Mouse (Mus musculus) erythroblast, embryonic 14.5 days (primary cell): ENCODE data around the gene Arhgef39. TPM values are rescaled to one million over a fixed set of nuclear protein-coding genes. Genes with fewer than 3 reads are reported as not detected.

Experiments used
- H3K27me3 ChIP-seq: 2 replicates; pipeline ENCODE4 v1.6.1; 2012; ENCODE audit warnings: inconsistent platforms; ENCODE audit not compliant: control insufficient read depth
- H3K36me3 ChIP-seq: 2 replicates; pipeline ENCODE4 v1.6.1; 2012; ENCODE audit warnings: mild to moderate bottlenecking, inconsistent platforms; ENCODE audit not compliant: control insufficient read depth
- H3K4me1 ChIP-seq: 2 replicates; pipeline ENCODE4 v1.6.1; 2012; ENCODE audit warnings: inconsistent platforms; ENCODE audit not compliant: control insufficient read depth
- H3K4me3 ChIP-seq: replicated peaks from 2 replicates; pipeline ENCODE3; 2012; ENCODE audit warnings: moderate library complexity, mild to moderate bottlenecking, inconsistent platforms
- H3K9me3 ChIP-seq: 2 replicates; pipeline ENCODE4 v1.6.1; 2012; ENCODE audit warnings: low read length, inconsistent platforms, mixed read lengths; ENCODE audit not compliant: control insufficient read depth
- GATA1 ChIP-seq: IDR thresholded peaks from 2 replicates; pipeline ENCODE4 v1.6.1; 2012; ENCODE audit warnings: low read length, inconsistent platforms, mixed read lengths
- TAL1 ChIP-seq: IDR thresholded peaks from 3 replicates; pipeline ENCODE4 v1.6.1; 2012; ENCODE audit warnings: low read length, inconsistent platforms, mixed read lengths
- polyA plus RNA-seq: library from polyadenylated mRNA; stranded (reverse); fragments of >175 nt; gene quantifications from 2 replicates; pipeline ENCODE4 v1.2.3, GENCODE M21; 2012

The Arhgef39 gene
- polyA plus RNA-seq, 1 experiment, result 10.5 TPM

DNA sequence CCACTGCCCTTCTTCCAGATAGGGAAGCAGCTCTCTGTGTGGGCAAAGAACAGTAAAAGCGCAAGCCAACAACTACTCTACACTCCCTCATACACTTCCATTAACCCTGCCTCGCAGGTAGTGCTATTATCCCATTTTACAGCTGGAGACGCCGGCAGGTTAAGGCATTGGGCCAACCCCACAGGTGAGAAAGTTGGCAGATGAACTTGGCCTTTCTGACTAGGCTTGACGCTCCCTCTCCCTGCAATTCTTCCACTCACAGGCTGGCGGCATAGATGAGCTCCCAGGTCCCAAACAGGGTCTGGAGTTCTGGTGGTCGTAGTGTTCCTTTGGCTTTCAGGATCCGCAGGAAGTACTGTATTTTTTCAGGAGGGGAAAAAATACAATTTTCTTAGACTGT is 512 bp downstream of the Arhgef39 start:
- TF ChIP-seq TAL1 (no peak), GATA1 (no peak)
- H3K27me3 ChIP-seq, result no peaks in the 10 kb centered on the region
- H3K9me3 ChIP-seq, result no peaks in the 10 kb centered on the region
- peak overlapping the region; percentile 91 for H3K4me3 ChIP-seq
- peaks cover 43% of the 10 kb centered on the region for H3K36me3 ChIP-seq
- H3K4me1 ChIP-seq, result peaks cover 60% of the 10 kb centered on the region

DNA sequence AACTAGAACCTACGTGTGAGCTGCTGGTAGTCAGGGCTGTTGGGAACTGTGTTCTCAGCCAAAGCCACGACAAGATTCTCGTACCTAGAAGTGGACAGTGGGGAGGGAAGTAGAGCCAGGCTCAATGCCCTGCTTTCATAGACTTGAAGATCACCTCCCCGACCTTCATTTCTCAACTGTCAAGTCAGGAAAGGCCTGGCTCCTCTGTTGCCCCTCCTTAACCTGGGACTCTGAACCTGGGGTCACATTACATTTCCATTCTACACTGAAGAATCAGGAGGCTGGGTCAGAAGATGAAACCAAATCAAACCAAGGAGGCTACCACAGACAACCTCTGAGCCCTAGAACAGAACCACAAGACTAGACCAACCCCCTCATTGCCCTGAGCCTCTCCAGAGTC is 1.5 kb downstream of the Arhgef39 start:
- Histone ChIP-seq H3K27me3 (no peaks in the 10 kb centered on the region), H3K9me3 (no peaks in the 10 kb centered on the region), H3K4me1 (peaks cover 65% of the 10 kb centered on the region), H3K36me3 (peaks cover 43% of the 10 kb centered on the region), H3K4me3 (peak overlapping the region; percentile 91)
- TF ChIP-seq TAL1 (no peak), GATA1 (no peak)

DNA sequence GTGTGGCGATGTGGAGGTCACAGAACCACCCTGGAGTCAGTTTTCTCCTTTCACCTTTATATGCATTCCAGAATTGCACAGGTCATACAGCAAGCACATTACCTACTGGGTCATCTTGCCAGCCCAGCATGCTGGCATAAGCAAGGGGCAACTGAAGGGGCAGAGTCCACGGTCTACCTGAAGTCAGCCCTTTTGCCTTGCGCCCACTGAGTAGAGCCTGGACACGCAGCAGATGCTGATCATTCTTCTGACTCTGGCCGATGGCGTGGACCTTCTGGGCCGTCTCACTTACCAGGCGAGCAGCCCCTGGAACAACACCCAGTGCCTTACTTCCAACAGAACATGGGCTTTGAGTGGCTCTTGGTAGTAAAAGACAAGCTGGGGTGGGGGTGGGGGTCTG is 2.1 kb downstream of the Arhgef39 start:
- Histone ChIP-seq H3K9me3 (no peaks in the 10 kb centered on the region), H3K4me3 (peak overlapping the region; percentile 91), H3K36me3 (peaks cover 43% of the 10 kb centered on the region), H3K27me3 (no peaks in the 10 kb centered on the region), H3K4me1 (peaks cover 69% of the 10 kb centered on the region)
- TF ChIP-seq TAL1 (no peak), GATA1 (no peak)

DNA sequence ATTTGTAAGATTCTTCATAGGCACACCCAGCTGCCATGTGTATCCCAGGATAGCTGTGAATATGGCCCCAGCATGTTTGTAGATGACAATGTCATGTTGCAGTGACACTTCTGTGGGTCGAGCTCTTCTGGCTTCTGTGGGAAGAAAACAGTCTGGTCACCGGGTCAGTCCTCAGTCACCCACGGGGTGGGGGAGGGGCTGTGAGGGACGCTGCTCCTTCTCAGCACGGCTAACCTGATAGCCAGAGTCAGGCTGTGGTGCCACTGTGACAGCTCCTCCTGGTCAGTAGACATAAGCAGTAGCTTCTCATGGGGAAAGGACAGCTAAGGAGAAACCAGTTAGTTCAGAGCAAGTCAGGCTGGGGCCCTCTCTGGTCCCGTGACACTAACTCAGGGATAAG is 2.9 kb downstream of the Arhgef39 start:
- TF ChIP-seq TAL1 (no peak), GATA1 (no peak)
- peaks cover 75% of the 10 kb centered on the region for H3K4me1 ChIP-seq

DNA sequence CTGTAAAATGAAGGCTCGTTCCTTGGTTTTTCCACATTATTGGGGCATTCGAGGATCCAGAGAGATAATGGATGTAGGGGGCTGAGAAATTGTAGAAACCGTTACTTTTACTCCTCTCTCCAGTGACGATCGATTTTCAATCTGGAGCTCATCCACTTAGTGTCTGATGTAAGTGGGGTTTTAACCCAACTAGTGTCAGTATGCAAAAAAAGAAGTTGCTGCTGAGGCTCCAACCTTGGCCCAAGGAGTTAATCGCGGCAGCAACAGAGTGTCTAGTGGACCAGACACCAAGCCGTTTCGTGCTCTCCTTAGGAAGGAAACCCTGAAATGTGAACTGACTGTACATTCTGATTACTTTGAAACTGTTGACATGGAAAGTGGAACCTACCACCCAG is 5.7 kb downstream of the Arhgef39 start:
- H3K4me3 ChIP-seq, result peak overlapping the region; percentile 81
- H3K9me3 ChIP-seq, result no peaks in the 10 kb centered on the region
- peaks cover 83% of the 10 kb centered on the region for H3K4me1 ChIP-seq
- H3K27me3 ChIP-seq, result no peaks in the 10 kb centered on the region
- no peak for TF ChIP-seq GATA1
- no peak for TF ChIP-seq TAL1
- H3K36me3 ChIP-seq, result peaks cover 42% of the 10 kb centered on the region

More for the DNA sequence above, 2.9 kb downstream of the Arhgef39 start:
- peaks cover 43% of the 10 kb centered on the region for H3K36me3 ChIP-seq
- H3K9me3 ChIP-seq, result no peaks in the 10 kb centered on the region
- no peak overlapping the region for H3K4me3 ChIP-seq
- no peaks in the 10 kb centered on the region for H3K27me3 ChIP-seq

DNA sequence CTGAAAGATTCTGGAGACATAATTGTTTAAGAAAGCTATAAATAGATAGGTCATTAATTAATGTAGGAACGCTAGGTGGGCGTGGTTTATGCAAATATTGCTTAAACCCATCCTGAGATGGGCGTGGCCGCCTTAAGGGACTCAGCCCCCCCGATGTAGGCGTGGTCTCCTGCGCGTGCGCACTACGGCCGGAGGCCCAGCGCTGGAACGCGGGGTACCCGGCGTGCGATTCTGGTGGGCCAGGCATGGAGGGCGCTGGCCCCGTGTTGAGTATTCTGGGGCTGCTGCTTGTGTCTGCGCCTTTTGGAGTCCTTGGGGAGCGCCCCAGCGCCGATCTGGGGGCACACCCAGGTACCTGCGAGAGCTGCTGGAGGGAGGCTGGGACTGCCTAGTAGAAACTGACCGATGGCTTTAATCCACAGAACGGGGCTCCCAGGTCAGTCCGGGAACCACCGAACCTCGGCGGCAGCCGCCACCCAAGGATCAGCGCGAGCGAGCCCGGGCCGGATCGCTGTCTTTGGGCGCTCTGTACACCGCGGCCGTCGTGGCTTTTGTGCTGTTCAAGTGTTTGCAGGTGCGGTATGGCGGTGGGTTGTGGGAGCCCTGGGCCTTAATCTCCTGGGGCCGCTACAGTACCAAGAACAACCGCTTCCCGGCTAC is 6.2 kb downstream of the Arhgef39 start:
- H3K4me1 ChIP-seq, result peaks cover 81% of the 10 kb centered on the region
- no peak for TF ChIP-seq TAL1
- TF ChIP-seq GATA1, result no peak
- H3K9me3 ChIP-seq, result no peaks in the 10 kb centered on the region
- peaks cover 37% of the 10 kb centered on the region for H3K36me3 ChIP-seq
- H3K27me3 ChIP-seq, result no peaks in the 10 kb centered on the region
- peak overlapping the region; percentile 81 for H3K4me3 ChIP-seq

DNA sequence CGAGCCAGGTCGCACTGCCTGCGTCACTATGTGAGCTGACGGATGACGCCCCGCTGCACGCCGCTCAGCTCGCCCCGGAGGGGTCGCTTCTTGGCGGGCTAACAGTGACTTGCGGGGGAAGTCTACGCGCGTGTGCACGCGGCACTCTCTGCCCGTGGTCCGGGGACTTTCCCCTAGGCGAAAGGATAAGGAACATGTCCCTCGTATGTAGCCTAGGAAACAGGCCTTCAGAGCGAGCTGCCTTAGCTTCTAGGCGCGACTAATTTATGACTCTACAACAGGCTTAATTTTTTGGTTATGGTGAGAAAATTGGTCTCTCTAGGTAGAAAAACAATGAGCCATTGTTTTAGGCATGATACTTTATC is 6.7 kb downstream of the Arhgef39 start, which contains the start of gene Ccdc107:
Gene Ccdc107 (plus strand): TSS at position 80 of the 365 bp plus-strand sequence.
- Histone ChIP-seq H3K4me3 (peak within 1 kb of the TSS; percentile 81), H3K36me3 (peaks cover 32% of the 10 kb centered on the region), H3K27me3 (no peaks in the 10 kb centered on the region), H3K9me3 (no peaks in the 10 kb centered on the region), H3K4me1 (peaks cover 76% of the 10 kb centered on the region)
- TF ChIP-seq GATA1, result no peak
- no peak for TF ChIP-seq TAL1

DNA sequence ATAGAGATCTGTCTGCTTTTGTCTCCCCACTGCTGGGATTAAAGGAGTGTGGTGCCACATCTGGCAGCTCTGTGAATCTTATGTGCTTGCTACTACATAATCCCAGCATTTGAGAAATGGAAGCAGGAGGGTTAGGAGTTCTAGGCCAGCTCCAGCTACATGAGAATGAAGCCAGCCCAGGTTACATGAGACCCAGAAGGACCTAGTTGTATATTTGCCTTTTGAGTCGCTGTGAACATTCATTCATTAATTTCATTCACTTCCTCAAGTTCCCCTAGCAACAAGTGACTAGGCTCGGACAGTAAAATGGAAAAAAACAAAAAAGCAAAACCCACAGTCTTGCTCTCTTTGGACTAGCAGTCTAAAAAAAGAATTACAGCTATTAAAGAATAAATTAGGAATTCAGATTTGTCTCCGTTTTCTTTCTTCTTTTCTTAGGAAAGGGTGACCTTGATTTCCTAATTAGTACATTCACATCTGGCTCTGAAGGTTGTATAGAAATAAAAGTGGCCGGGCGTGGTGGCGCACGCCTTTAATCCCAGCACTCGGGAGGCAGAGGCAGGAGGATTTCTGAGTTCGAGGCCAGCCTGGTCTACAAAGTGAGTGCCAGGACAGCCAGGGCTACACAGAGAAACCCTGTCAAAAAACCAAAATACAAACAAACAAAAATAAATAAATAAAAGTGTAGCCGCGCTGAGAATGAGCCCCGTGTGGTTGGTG is 7.2 kb downstream of the Arhgef39 start:
- peaks cover 71% of the 10 kb centered on the region for H3K4me1 ChIP-seq
- no peaks in the 10 kb centered on the region for H3K9me3 ChIP-seq

DNA sequence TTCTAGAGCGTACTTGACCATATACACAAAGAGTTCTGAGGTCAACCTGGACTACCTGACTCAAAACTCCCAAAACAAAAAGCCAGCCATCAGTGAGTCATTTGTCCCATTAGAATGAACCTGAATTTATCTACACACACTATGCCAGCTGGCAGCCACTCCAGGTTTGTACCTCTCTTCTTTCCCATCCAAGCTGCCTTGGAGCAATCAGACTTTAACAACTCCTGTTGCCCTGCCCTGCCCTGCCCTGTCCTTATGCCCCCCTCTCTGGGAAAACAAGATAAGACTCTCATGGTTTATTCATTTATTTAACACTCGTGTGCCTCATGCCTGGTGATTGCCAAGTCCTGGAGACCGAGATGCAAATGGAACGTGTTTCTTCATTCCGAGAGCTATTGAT is 8.7 kb downstream of the Arhgef39 start:
- peaks cover 12% of the 10 kb centered on the region for H3K36me3 ChIP-seq
- no peaks in the 10 kb centered on the region for H3K9me3 ChIP-seq
- TF ChIP-seq TAL1, result peak; percentile 31; the same call in 1 of the 3 replicates
- TF ChIP-seq GATA1, result no peak
- no peaks in the 10 kb centered on the region for H3K27me3 ChIP-seq
- H3K4me3 ChIP-seq, result no peak overlapping the region
- H3K4me1 ChIP-seq, result peaks cover 59% of the 10 kb centered on the region

More for the DNA sequence above, 7.2 kb downstream of the Arhgef39 start:
- no peak for TF ChIP-seq TAL1
- no peak for TF ChIP-seq GATA1
- H3K27me3 ChIP-seq, result no peaks in the 10 kb centered on the region
- peak overlapping the region; percentile 81 for H3K4me3 ChIP-seq
- peaks cover 26% of the 10 kb centered on the region for H3K36me3 ChIP-seq
